Mouse (Mus musculus) olfactory bulb, adult 2 months (tissue): Measurements from ENCODE around the gene Mecom.

Source experiments
- CTCF ChIP-seq: fragments of 200-500 bp; IDR thresholded peaks from 2 replicates; pipeline ENCODE4 v1.5.1; 2012; ENCODE audit warnings: low read depth, mild to moderate bottlenecking, low read length, moderate library complexity; ENCODE audit not compliant: insufficient read depth
- POLR2A ChIP-seq: fragments of 200-500 bp; IDR thresholded peaks from 2 replicates; pipeline ENCODE4 v1.6.1; 2012; ENCODE audit warnings: mild to moderate bottlenecking, low read depth, low read length, moderate library complexity; ENCODE audit not compliant: insufficient read depth

GRCm38 (mm10) chr3:30168396-30169186 lies 379.2 kb downstream of the Mecom start:
- TF ChIP-seq CTCF: no peak
- no peak for TF ChIP-seq POLR2A
